Mouse (Mus musculus) WW6 (cell line): ENCODE data around the gene Lefty1.
"Not testable (repeated sequence)": the region's sequence is repeated elsewhere in the genome, so short reads cannot be mapped to it uniquely, and the experiment has no call there.

Experiments
- DNase-seq: peaks from one replicate; pipeline ENCODE4 v3.0.0-alpha.2; 2013; ENCODE audit warnings: low read depth, low spot score

Gene Lefty1

DNA sequence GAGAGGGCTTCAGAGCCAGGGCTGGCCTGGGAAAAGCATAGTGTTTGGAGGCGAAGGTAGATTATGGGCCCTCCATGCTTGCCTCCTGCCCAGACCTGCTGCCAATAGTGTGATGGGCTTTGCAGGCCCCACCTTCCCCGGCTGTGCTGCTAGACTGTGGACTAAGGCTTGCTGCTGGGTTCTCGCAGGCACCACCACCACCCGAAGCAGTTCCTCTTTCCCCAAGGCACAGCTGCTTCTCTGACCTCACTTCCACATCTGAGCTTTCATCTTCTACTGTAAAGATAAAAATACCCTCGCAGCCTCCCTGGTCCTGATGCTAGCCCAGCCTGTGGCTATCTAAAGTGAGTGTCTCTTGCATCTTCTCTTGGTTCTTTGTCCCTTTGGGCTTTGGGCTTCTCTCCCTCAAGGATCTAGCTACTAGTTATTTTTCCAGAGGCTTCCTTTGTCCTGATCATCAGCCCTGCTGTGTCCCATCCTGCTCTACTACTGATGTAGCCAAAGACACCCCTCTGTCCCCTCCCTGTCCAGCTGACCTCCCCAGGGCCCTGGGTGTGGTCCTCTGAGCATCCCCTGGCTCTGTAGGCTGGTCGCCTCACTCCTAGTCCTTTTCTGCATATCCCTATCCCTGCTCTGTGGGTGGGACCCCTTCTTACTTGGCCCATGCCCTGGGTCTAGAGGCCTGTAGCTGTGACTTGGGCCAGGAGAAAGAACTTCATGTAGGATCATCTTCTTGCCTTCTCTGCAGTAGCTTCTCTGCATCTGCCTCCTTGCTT lies 12.4 kb upstream of the Lefty1 start:
- no peak for DNase-seq

DNA sequence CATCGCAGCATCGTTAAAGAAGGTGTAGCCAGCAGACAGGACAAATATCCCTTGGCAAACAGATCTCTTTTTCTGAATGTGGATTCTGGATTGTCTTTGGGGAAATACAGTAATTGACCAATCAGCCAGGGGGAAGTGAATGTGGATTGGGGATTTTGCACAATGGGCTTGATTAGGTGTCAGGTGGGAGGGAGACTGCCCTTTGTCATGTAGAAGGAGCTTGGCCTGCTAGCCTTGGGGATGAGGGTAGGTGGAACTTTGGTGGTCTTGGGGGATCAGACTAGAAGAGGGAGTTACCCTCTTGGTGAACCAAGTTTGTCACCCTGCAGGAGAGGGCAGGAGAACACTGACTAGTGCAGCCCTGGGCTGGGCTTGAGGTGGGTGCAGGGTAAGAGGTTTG lies 10.1 kb upstream of the Lefty1 start:
- DNase-seq = peak; percentile 90

GRCm38 (mm10) chr1:180926286-180926685 lies 8.5 kb upstream of the Lefty1 start:
- DNase-seq = no peak

- no peak for DNase-seq
Measured at GRCm38 (mm10) chr1:180929599-180929998, 5.2 kb upstream of the Lefty1 start.

- DNase-seq = no peak
Measured at GRCm38 (mm10) chr1:180931106-180931505, 3.7 kb upstream of the Lefty1 start.

DNA sequence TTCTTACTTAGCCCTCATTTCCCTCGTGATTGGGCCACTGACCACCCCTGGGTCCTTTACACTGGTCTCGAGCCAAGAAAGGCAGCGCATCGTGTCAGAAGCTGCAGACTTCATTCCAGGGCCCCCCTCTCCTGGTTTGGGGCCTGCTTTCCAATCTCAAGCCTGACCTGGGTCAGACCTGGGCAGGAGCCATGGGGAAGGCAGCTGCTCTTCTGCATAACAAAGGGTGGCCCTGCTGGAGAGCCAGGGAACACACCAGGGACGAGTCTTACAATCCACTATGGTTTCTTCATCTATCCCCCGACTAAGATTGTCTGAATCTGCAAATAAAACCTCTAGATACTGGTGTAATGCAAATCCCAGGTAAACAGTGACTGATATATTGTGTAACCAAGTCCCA lies 1.2 kb upstream of the Lefty1 start:
- DNase-seq = no peak

DNA sequence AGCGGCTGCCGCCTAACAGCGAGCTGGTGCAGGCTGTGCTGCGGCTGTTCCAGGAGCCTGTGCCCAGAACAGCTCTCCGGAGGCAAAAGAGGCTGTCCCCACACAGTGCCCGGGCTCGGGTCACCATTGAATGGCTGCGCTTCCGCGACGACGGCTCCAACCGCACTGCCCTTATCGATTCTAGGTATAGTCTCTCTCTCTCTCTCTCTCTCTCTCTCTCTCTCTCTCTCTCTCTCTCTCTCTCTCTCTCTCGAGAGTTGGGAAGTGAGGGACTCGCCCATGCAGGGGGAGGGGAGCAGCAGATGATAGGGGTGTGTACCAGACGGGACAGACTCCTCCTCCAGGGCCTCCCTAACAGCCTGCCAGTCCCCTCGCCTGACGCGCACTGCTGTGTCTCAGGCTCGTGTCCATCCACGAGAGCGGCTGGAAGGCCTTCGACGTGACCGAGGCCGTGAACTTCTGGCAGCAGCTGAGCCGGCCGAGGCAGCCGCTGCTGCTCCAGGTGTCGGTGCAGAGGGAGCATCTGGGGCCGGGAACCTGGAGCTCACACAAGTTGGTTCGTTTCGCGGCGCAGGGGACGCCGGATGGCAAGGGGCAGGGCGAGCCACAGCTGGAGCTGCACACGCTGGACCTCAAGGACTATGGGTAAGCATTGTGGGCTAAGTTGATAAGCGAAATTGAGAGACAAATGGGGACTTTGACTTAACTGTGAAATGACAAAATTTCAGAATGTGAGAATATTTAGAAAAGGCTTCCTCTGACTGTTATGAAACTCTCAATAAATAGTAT lies 2.0 kb downstream of the Lefty1 start:
- not testable (repeated sequence) for DNase-seq

GRCm38 (mm10) chr1:180937631-180938030 lies 2.8 kb downstream of the Lefty1 start:
- DNase-seq = not testable (repeated sequence)

- not testable (repeated sequence) for DNase-seq
Measured at GRCm38 (mm10) chr1:180938781-180939180, 4.0 kb downstream of the Lefty1 start.

GRCm38 (mm10) chr1:180940776-180941460 lies 6.1 kb downstream of the Lefty1 start:
- no peak for DNase-seq

DNA sequence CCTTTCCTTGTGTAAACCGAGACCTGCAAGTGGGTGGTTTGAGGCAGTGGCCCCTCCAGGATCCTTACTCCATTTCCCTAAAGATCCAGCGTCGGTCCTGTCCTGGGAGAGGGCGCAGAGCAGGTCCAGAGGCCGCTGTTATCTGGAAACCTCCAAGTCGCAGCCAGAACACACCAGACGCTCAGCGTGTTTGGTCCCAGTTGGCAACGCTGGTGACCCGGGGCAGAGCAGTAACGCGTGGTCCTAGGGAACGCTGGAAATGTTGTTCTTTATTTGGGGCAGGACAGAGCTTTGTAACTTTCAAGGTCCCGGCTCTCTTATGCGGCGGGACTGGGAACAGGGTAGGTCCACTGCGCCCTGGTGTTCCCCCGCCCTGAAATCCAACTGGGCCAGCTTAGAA lies 6.9 kb downstream of the Lefty1 start:
- DNase-seq = no peak

DNA sequence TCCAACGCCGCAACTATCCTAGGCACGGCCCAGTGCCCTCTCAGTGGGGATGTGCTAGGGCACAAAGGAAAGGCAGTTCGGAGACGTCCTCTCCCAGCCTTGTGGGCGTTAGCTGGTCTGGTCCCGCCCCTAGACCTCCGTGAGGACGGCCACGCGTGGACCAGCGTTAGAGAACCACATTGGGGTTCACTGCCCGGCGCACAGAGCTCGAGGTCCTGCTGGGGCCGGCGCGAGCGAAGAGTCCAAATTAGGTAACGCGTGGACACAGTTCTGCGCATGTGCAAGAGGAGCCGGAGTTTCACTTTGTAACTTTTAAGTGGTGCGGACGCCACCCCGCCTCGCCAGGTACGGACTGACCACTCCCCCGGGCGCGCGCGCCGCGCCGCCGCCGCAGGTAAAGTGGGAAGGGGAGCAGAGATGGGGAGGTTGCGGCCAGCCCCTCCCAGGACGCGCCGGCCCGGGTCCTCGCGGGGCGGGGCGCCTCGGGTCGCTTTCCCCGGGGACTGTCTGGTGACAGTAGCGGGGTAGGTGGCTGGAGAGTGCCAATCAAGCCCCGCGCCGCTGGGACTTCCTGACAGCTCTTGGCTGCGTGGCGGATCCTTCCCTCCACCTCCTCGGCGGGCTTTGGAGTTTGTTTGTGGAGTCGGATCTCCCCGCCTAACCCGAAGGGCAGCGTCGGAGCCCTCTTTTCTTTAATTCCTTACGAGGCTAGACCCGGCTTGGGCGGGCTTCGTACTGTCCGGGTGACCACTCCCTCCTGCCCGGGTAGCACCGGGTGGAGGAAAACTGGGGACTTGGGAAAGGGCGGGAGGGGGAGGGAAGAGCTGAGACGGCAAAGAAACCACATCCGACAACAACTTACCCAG lies 7.6 kb downstream of the Lefty1 start, which contains the start of gene Tmem63a:
Gene Tmem63a (plus strand): TSS at position 179 of the 866 bp plus-strand sequence.
- no peak for DNase-seq

DNA sequence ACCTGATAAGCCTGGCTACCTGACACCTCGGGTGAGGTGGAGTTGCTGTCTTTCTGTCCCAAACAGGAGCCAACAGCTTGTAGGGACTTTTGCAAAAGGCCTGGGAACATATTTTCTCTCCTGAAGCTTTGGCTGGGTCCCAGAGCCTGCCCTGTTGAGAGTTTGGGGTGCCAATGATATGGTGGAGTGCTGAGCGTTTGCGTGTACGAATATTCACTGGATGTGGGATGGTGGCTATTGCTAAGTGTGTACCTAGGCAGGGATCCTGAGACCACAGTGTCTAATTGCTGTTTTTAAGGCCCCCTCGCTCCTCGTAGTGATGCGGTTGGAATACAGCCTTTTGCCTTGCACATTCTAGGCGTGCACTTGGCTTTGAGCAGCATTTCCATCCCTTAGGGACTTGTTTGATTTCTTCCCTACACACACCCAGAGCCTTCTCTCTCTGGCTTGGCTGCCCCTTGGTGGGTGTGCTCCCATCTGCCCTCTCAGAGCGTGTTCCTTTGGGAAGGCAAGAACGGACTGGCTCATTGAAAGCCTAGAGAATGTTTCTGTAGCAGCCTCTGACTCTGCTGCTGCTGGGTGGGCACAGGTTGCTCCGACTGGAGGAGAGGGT lies 8.3 kb downstream of the Lefty1 start:
- no peak for DNase-seq

DNA sequence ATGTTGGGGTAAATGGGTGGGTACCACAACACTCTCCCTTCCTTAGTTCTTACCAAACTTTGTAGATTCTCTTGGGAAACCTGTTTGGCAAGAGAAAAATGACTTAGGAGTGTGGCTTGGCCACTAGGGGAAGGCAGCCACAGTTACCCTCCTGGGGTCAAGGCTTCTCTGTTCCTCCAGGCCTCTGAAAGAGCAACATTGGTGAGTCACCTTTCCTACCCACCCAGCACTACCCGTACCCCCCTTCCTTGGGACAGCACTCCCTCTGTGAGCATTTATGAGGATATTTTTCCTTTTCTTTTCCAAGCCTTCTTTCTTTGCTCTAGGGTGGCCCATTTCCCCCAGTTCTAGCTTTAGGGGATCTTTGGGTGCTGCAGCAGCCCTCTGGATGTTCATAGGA lies 9.1 kb downstream of the Lefty1 start:
- no peak for DNase-seq

GRCm38 (mm10) chr1:180944553-180944952 lies 9.7 kb downstream of the Lefty1 start:
- no peak for DNase-seq

DNA sequence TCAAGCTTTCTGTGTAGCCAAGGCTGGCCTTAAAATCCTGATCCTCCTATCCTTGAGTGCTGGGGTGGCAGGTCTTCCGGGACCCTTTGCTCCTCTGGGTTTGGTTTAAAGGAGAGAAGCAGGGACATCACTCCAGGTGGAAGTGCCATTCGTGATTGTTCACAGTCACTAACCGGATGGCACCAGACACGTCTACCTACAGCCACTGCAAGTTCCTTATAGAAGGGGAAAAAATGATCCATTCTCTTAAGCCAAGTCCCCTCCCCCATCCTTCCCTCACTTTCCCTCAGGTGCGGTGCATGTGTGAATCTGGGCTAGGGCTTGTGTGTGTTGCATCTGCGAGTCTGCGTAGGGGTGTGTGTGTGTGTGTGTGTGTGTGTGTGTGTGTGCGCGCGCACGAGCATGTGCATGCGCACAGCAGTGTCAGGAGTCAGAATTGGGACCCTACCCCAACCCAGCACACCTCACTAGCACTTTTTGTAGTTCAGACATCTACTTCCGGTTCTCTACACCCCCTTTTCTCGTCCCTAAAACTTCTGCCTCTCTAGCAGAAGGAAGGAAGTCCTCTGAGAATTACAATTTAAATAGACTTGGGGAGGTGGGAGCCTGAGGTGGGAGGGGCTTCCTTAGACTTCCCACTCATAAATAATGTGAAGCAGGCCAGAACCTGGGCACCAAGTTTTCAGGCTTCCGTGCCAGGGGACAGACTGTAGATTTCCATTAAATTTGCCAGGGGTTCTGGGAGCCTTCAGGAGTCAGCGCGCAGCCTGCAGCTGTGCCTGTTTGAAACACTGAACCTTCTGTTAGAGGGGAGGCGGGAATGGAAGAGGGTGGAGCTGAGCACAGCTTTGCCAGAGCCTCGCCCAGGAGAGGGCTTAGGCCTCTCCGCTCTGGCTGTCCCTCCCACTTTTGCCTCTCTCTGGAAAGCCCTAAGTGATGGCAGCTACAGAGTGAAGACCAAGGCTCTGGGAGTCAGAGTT lies 10.5 kb downstream of the Lefty1 start:
- no peak for DNase-seq

DNA sequence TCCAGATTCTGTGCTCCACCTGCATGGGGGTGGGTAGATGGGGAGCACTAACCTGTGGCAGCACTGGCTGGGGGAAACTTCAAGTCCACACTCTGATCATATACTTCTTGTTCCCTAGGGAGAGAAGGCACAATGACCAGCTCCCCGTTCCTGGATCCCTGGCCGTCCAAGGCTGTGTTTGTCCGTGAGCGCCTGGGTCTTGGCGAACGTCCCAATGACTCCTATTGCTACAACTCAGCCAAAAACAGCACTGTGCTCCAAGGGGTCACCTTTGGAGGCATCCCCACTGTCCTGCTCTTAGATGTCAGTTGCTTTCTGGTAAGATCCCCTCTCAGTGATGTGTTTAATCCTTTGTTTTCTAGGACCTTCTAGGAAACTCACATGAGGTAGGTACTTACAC lies 11.6 kb downstream of the Lefty1 start:
- DNase-seq = no peak

GRCm38 (mm10) chr1:180952085-180952746 lies 17.4 kb downstream of the Lefty1 start:
- no peak for DNase-seq

- no peak for DNase-seq
Measured at GRCm38 (mm10) chr1:180952808-180953207, 18.0 kb downstream of the Lefty1 start.
